Mouse (Mus musculus): ENCODE measurements around the gene Reep1. TPM values are rescaled to one million over a fixed set of nuclear protein-coding genes. Genes with fewer than 3 reads are reported as not detected.

Gene Reep1
- polyA plus RNA-seq, 1 experiment: 4.5 TPM

GRCm38 (mm10) chr6:71734910-71735599 is 27.7 kb downstream of the Reep1 start:
- H3K4me3 ChIP-seq (ENCODE audit: insufficient read depth, low read length): no peak overlapping the region
- 0 out of 2 replicates have a peak, but pooled peaks cover 5% of the 10 kb centered on the region for H3K4me1 ChIP-seq (ENCODE audit: control insufficient read depth, insufficient read depth, low read length)
- H3K27ac ChIP-seq (ENCODE audit: insufficient read depth, low read length): no peak overlapping the region
- no peak for TF ChIP-seq POLR2A (IDR thresholded peaks at IDR 0.05; ENCODE audit: low read depth, low read length)
- TF ChIP-seq CTCF (IDR thresholded peaks at IDR 0.05; ENCODE audit: borderline replicate concordance, insufficient read depth, low read length): no peak

- Histone ChIP-seq H3K27ac (ENCODE audit: insufficient read depth, low read length) (no peak overlapping the region), H3K4me3 (ENCODE audit: insufficient read depth, low read length) (no peak overlapping the region), H3K4me1 (ENCODE audit: control insufficient read depth, insufficient read depth, low read length) (0 out of 2 replicates have a peak, but pooled peaks cover 5% of the 10 kb centered on the region)
- TF ChIP-seq POLR2A (IDR thresholded peaks at IDR 0.05; ENCODE audit: low read depth, low read length): no peak
These were observed 28.2 kb downstream of the Reep1 start for GRCm38 (mm10) chr6:71735600-71736010.

GRCm38 (mm10) chr6:71736101-71736500 is 28.7 kb downstream of the Reep1 start:
- TF ChIP-seq CTCF (IDR thresholded peaks at IDR 0.05; ENCODE audit: borderline replicate concordance, insufficient read depth, low read length): no peak
- no peak for TF ChIP-seq POLR2A (IDR thresholded peaks at IDR 0.05; ENCODE audit: low read depth, low read length)
- H3K4me1 ChIP-seq (ENCODE audit: control insufficient read depth, insufficient read depth, low read length): 0 out of 2 replicates have a peak, but pooled peaks cover 5% of the 10 kb centered on the region
- H3K27ac ChIP-seq (ENCODE audit: insufficient read depth, low read length): no peak overlapping the region
- no peak overlapping the region for H3K4me3 ChIP-seq (ENCODE audit: insufficient read depth, low read length)

GRCm38 (mm10) chr6:71737202-71737601 is 29.8 kb downstream of the Reep1 start:
- no peak overlapping the region for H3K27ac ChIP-seq (ENCODE audit: insufficient read depth, low read length)

GRCm38 (mm10) chr6:71738611-71739010 is 31.2 kb downstream of the Reep1 start:
- TF ChIP-seq CTCF (IDR thresholded peaks at IDR 0.05; ENCODE audit: borderline replicate concordance, insufficient read depth, low read length): no peak
- no peak overlapping the region for H3K27ac ChIP-seq (ENCODE audit: insufficient read depth, low read length)
- H3K4me3 ChIP-seq (ENCODE audit: insufficient read depth, low read length): no peak overlapping the region
- H3K4me1 ChIP-seq (ENCODE audit: control insufficient read depth, insufficient read depth, low read length): 0 out of 2 replicates have a peak, but pooled peaks cover 5% of the 10 kb centered on the region

More at GRCm38 (mm10) chr6:71737202-71737601, 29.8 kb downstream of the Reep1 start:
- Histone ChIP-seq H3K4me3 (ENCODE audit: insufficient read depth, low read length) (no peak overlapping the region), H3K4me1 (ENCODE audit: control insufficient read depth, insufficient read depth, low read length) (0 out of 2 replicates have a peak, but pooled peaks cover 5% of the 10 kb centered on the region)
- TF ChIP-seq CTCF (IDR thresholded peaks at IDR 0.05; ENCODE audit: borderline replicate concordance, insufficient read depth, low read length) (no peak), POLR2A (IDR thresholded peaks at IDR 0.05; ENCODE audit: low read depth, low read length) (no peak)

GRCm38 (mm10) chr6:71740921-71741320 is 33.6 kb downstream of the Reep1 start:
- H3K27ac ChIP-seq (ENCODE audit: insufficient read depth, low read length): no peak overlapping the region
- H3K4me1 ChIP-seq (ENCODE audit: control insufficient read depth, insufficient read depth, low read length): peaks cover 1% of the 10 kb centered on the region; the same call in 1 of the 2 replicates
- H3K4me3 ChIP-seq (ENCODE audit: insufficient read depth, low read length): no peak overlapping the region
- TF ChIP-seq POLR2A (IDR thresholded peaks at IDR 0.05; ENCODE audit: low read depth, low read length) (no peak), CTCF (IDR thresholded peaks at IDR 0.05; ENCODE audit: borderline replicate concordance, insufficient read depth, low read length) (no peak)

GRCm38 (mm10) chr6:71741998-71742636 is 34.8 kb downstream of the Reep1 start:
- no peaks in the 10 kb centered on the region; the same call in 1 of the 2 replicates for H3K4me1 ChIP-seq (ENCODE audit: control insufficient read depth, insufficient read depth, low read length)
- no peak overlapping the region for H3K27ac ChIP-seq (ENCODE audit: insufficient read depth, low read length)
- no peak overlapping the region for H3K4me3 ChIP-seq (ENCODE audit: insufficient read depth, low read length)
- no peak for TF ChIP-seq CTCF (IDR thresholded peaks at IDR 0.05; ENCODE audit: borderline replicate concordance, insufficient read depth, low read length)
- no peak for TF ChIP-seq POLR2A (IDR thresholded peaks at IDR 0.05; ENCODE audit: low read depth, low read length)

GRCm38 (mm10) chr6:71744934-71745333 is 37.6 kb downstream of the Reep1 start:
- TF ChIP-seq POLR2A (IDR thresholded peaks at IDR 0.05; ENCODE audit: low read depth, low read length) (no peak), CTCF (IDR thresholded peaks at IDR 0.05; ENCODE audit: borderline replicate concordance, insufficient read depth, low read length) (no peak)
- no peaks in the 10 kb centered on the region; the same call in 1 of the 2 replicates for H3K4me1 ChIP-seq (ENCODE audit: control insufficient read depth, insufficient read depth, low read length)
- no peak overlapping the region for H3K4me3 ChIP-seq (ENCODE audit: insufficient read depth, low read length)
- H3K27ac ChIP-seq (ENCODE audit: insufficient read depth, low read length): no peak overlapping the region

- TF ChIP-seq CTCF (IDR thresholded peaks at IDR 0.05; ENCODE audit: borderline replicate concordance, insufficient read depth, low read length): no peak
- no peak for TF ChIP-seq POLR2A (IDR thresholded peaks at IDR 0.05; ENCODE audit: low read depth, low read length)
- no peak overlapping the region for H3K27ac ChIP-seq (ENCODE audit: insufficient read depth, low read length)
- H3K4me1 ChIP-seq (ENCODE audit: control insufficient read depth, insufficient read depth, low read length): no peaks in the 10 kb centered on the region; the same call in 1 of the 2 replicates
- no peak overlapping the region for H3K4me3 ChIP-seq (ENCODE audit: insufficient read depth, low read length)
These were observed 38.3 kb downstream of the Reep1 start for GRCm38 (mm10) chr6:71745482-71746234.

Data from embryonic fibroblast, embryonic 13.5 days (primary cell).